8 mouse cellular contexts compared by ENCODE assay signal in genomic region chr9:72672361-72672760, GRCm38 (mm10). TPM values are rescaled to one million over a fixed set of nuclear protein-coding genes. Genes with fewer than 3 reads are reported as not detected.
DNase-seq lines count a peak whose midpoint lies in the region; ATAC-seq and TF ChIP-seq lines count a peak whose summit lies in the region.

No protein-coding gene starts in this region.

- no peak for TF ChIP-seq POLR2A in liver, adult 2 months (IDR thresholded peaks at IDR 0.05; ENCODE audit: extremely low read depth, insufficient read depth, low read length)

- H3K9ac ChIP-seq in kidney, embryonic 14.5 days (ENCODE audit: low read depth, low read length) = no peak overlapping the region
- no peak overlapping the region for H3K9ac ChIP-seq in liver, adult 2 months (ENCODE audit: low read depth, low read length)

- no peak overlapping the region for H3K27ac ChIP-seq in kidney, embryonic 14.5 days (ENCODE audit: low read depth, low read length)
- H3K27ac ChIP-seq in embryonic facial prominence, embryonic 10.5 days (replicated peaks) = no peak overlapping the region
- no peak overlapping the region for H3K27ac ChIP-seq in liver, adult 2 months (replicated peaks; ENCODE audit: insufficient read depth, low read depth, low read length)

- H3K9me3 ChIP-seq in kidney, embryonic 14.5 days (ENCODE audit: control insufficient read depth, low read length) = no peaks in the 10 kb centered on the region
- no peaks in the 10 kb centered on the region for H3K9me3 ChIP-seq in embryonic facial prominence, embryonic 10.5 days

- no peak overlapping the region for H3K4me2 ChIP-seq in kidney, embryonic 14.5 days (replicated peaks; ENCODE audit: low read depth, low read length)

- no peaks in the 10 kb centered on the region for H3K4me1 ChIP-seq in kidney, embryonic 14.5 days (ENCODE audit: control insufficient read depth, insufficient read depth, low read length)
- H3K4me1 ChIP-seq in embryonic facial prominence, embryonic 10.5 days = peaks cover 6% of the 10 kb centered on the region; the same call in 1 of the 2 replicates
- no peaks in the 10 kb centered on the region for H3K4me1 ChIP-seq in liver, adult 2 months (ENCODE audit: control insufficient read depth, insufficient read depth, low read length)

- peaks cover 86% of the 10 kb centered on the region for H3K36me3 ChIP-seq in kidney, embryonic 14.5 days (ENCODE audit: control insufficient read depth, insufficient read depth, low read length)
- H3K36me3 ChIP-seq in embryonic facial prominence, embryonic 10.5 days (replicated peaks) = peaks cover 98% of the 10 kb centered on the region
- H3K36me3 ChIP-seq in liver, adult 2 months (ENCODE audit: control insufficient read depth, insufficient read depth, low read length) = peaks cover 32% of the 10 kb centered on the region

- TF ChIP-seq CTCF in liver, adult 2 months (IDR thresholded peaks at IDR 0.05; ENCODE audit: low read depth, low read length) = peak; percentile 98

- no peak for ATAC-seq in kidney, embryonic 14.5 days (ENCODE audit: low FRiP score, low TSS enrichment)
- peak; percentile 49 to 62; a peak in 3 of 4 replicates for ATAC-seq in hematopoietic stem cell, adult 5-6 weeks (replicated peaks in 1 of 2; ENCODE audit: insufficient read depth in 1 of 2, low FRiP score in 2 of 2, low TSS enrichment in 1 of 2, low read depth in 1 of 2, poor library complexity in 2 of 2, severe bottlenecking in 2 of 2)

- H3K4me3 ChIP-seq in kidney, embryonic 14.5 days (ENCODE audit: low read length) = no peak overlapping the region
- no peak overlapping the region for H3K4me3 ChIP-seq in embryonic facial prominence, embryonic 10.5 days
- H3K4me3 ChIP-seq in liver, adult 2 months (ENCODE audit: insufficient read depth, low read depth, low read length) = no peak overlapping the region

- DNase-seq in kidney, adult 18-20 months = peak; percentile 87
- DNase-seq in adrenal gland, postnatal 14 days = peak; percentile 92
- DNase-seq in embryonic facial prominence, embryonic 10.5 days (ENCODE audit: low spot score) = peak; percentile 85
- peak; percentile 59 for DNase-seq in liver, adult 2 months (ENCODE audit: extremely low read depth, low read depth, low spot score)
- DNase-seq in ovary, postnatal 36 days (ENCODE audit: low spot score) = peak; percentile 76
- peak; percentile 55 to 86 for DNase-seq in thymus, postnatal 10 days (ENCODE audit: low spot score in 2 of 2)

- WGBS in kidney, embryonic 14.5 days = 32% methylated on average over 2 of the region's 2 CpGs
- 43% methylated on average over 2 of the region's 2 CpGs for WGBS in embryonic facial prominence, embryonic 10.5 days
- WGBS in liver, adult 2 months = 5% methylated on average over 2 of the region's 2 CpGs

- H3K27me3 ChIP-seq in kidney, embryonic 14.5 days (ENCODE audit: control insufficient read depth, insufficient read depth, low read length) = no peaks in the 10 kb centered on the region
- no peaks in the 10 kb centered on the region for H3K27me3 ChIP-seq in embryonic facial prominence, embryonic 10.5 days (replicated peaks; ENCODE audit: low read depth, poor library complexity, severe bottlenecking)
- no peaks in the 10 kb centered on the region for H3K27me3 ChIP-seq in liver, adult 2 months (ENCODE audit: control insufficient read depth, insufficient read depth, low read length)

- no peaks in the 10 kb centered on the region; the same call in 1 of the 2 replicates for H3K79me2 ChIP-seq in liver, adult 2 months (ENCODE audit: control insufficient read depth, insufficient read depth, low read length)

RNA-seq across cellular contexts. Expression of gene Nedd4, which starts 10.2 kb away (rescaled TPM):
- polyA plus RNA-seq in kidney, embryonic 14.5 days (2014; fragmentation: Nextera tagmentation; extraction: Ambion mirVana) = 448 and 806 TPM in 2 replicates
- total RNA-seq in adrenal gland, postnatal 14 days (2021) = 490 and 493 TPM in 2 replicates
- 660 and 664 TPM in 2 replicates for polyA plus RNA-seq in embryonic facial prominence, embryonic 10.5 days (2016; fragmentation: Nextera tagmentation; extraction: Ambion mirVana)
- 281 and 419 TPM in 2 replicates for total RNA-seq in hematopoietic stem cell, adult 5-6 weeks (2017)
- total RNA-seq in liver, adult 2 months (2014; rRNA removed) = 123 and 142 TPM in 2 replicates
- 45.6 and 51.7 TPM in 2 replicates for polyA plus RNA-seq in liver, adult 2 months (2012; rRNA removed)
